Mouse (Mus musculus) heart, postnatal 36 days (tissue): ENCODE data around the gene Wdr91. TPM values are rescaled to one million over a fixed set of nuclear protein-coding genes. Genes with fewer than 3 reads are reported as not detected.
A peak's percentile ranks its signal among the peaks of the same experiment; 100 is the strongest.

Experiments
- DNase-seq, 2 experiments: peaks; one replicate each; pipeline ENCODE4 v3.0.0; 2021 to 2022
- intact Hi-C: fragments of 180-260 bp; cut with DNase I; formaldehyde crosslinking; loops from one replicate; pipeline ENCODE4 v1.15.1; 2025
- total RNA-seq, 2 experiments: library from RNA; stranded (reverse); gene quantifications; 2 replicates each; pipeline ENCODE4 v1.2.3; 2021

Gene Wdr91
- total RNA-seq, 2 experiments from 2014 or later: 11.4 to 15.5 TPM

- no peak for DNase-seq
- intact Hi-C loops: no loop called here
Observed at GRCm38 (mm10) chr6:34919956-34920355, 9.3 kb upstream of the Wdr91 start, which contains the start of gene Stra8. TSS of gene Stra8 (plus strand) at chr6:34920163.

- DNase-seq: no peak
- intact Hi-C loops: no loop called here
Observed at GRCm38 (mm10) chr6:34919146-34919545, 8.5 kb upstream of the Wdr91 start.

GRCm38 (mm10) chr6:34914462-34914861 is 3.8 kb upstream of the Wdr91 start:
- no peak for DNase-seq
- intact Hi-C loops: loop anchor here (5.0 kb wide), 1 partner anchor 37 kb away; the partner anchor contains the start of gene Cyren

- no peak for DNase-seq
- intact Hi-C loops: loop anchor here (5.0 kb wide), 1 partner anchor 36 kb away; the partner anchor contains the start of gene Cyren
Observed at GRCm38 (mm10) chr6:34913341-34914040, 2.8 kb upstream of the Wdr91 start.

- DNase-seq: no peak
- intact Hi-C loops: loop anchor here (5.0 kb wide), 1 partner anchor 32 kb away; the partner anchor contains the start of gene Cyren
Observed at GRCm38 (mm10) chr6:34909631-34910345, 888 bp downstream of the Wdr91 start.

- intact Hi-C loops: no loop called here
- no peak for DNase-seq
Observed at GRCm38 (mm10) chr6:34907696-34908260, 2.9 kb downstream of the Wdr91 start.

- peak in 1 of 2 experiments; percentile 24 for DNase-seq
- intact Hi-C loops: no loop called here
Observed at GRCm38 (mm10) chr6:34907121-34907614, 3.5 kb downstream of the Wdr91 start.

- intact Hi-C loops: no loop called here
- DNase-seq: no peak
Observed at GRCm38 (mm10) chr6:34906661-34907060, 4.0 kb downstream of the Wdr91 start.

GRCm38 (mm10) chr6:34906125-34906524 is 4.6 kb downstream of the Wdr91 start:
- intact Hi-C loops: no loop called here
- no peak for DNase-seq

GRCm38 (mm10) chr6:34904361-34904760 is 6.3 kb downstream of the Wdr91 start:
- no peak for DNase-seq
- intact Hi-C loops: no loop called here

GRCm38 (mm10) chr6:34903851-34904250 is 6.8 kb downstream of the Wdr91 start:
- intact Hi-C loops: no loop called here
- no peak for DNase-seq

GRCm38 (mm10) chr6:34903441-34903840 is 7.2 kb downstream of the Wdr91 start:
- intact Hi-C loops: no loop called here
- DNase-seq: no peak

GRCm38 (mm10) chr6:34902578-34902977 is 8.1 kb downstream of the Wdr91 start:
- DNase-seq: no peak
- intact Hi-C loops: no loop called here

GRCm38 (mm10) chr6:34901911-34902444 is 8.7 kb downstream of the Wdr91 start:
- intact Hi-C loops: no loop called here
- no peak for DNase-seq

GRCm38 (mm10) chr6:34900990-34901389 is 9.7 kb downstream of the Wdr91 start:
- DNase-seq: no peak
- intact Hi-C loops: no loop called here

- no peak for DNase-seq
- intact Hi-C loops: no loop called here
Observed at GRCm38 (mm10) chr6:34899127-34899526, 11.5 kb downstream of the Wdr91 start.

- intact Hi-C loops: no loop called here
Observed at GRCm38 (mm10) chr6:34896168-34896780, 14.4 kb downstream of the Wdr91 start.

GRCm38 (mm10) chr6:34895569-34895968 is 15.1 kb downstream of the Wdr91 start:
- DNase-seq: no peak
- intact Hi-C loops: no loop called here

More at GRCm38 (mm10) chr6:34896168-34896780, 14.4 kb downstream of the Wdr91 start:
- DNase-seq: no peak

- intact Hi-C loops: no loop called here
- DNase-seq: no peak
Observed at GRCm38 (mm10) chr6:34889185-34889584, 21.5 kb downstream of the Wdr91 start.

- no peak for DNase-seq
- intact Hi-C loops: no loop called here
Observed at GRCm38 (mm10) chr6:34887131-34887850, 23.4 kb downstream of the Wdr91 start.
